In genomic region chr6:88677738-88678137, GRCm38 (mm10) we compare ENCODE assay signal across 27 mouse cellular contexts. TPM values are rescaled to one million over a fixed set of nuclear protein-coding genes. Genes with fewer than 3 reads are reported as not detected.
A peak's percentile ranks its signal among the peaks of the same experiment; 100 is the strongest.
DNase-seq lines count a peak whose midpoint lies in the region; ATAC-seq and TF ChIP-seq lines count a peak whose summit lies in the region.
"Had no signal": no experiment of that assay in that cellular context is flagged by ENCODE, and none has a peak within 500 bp of the region (broad histone marks: within the 10 kb centered on the region; RNA-seq: fewer than 3 reads in every experiment).

No protein-coding gene starts in this region.

- in situ Hi-C loops in CH12.LX (cut with MboI; ENCODE audit: low pct_ligation_motif_present, low pct_unique_long_range_greater_than_20kb, low sequenced_read_pairs) = no loop called here

- H3K4me3 ChIP-seq in kidney, embryonic 16.5 days (ENCODE audit: low read length) = no peak overlapping the region
- no peak overlapping the region for H3K4me3 ChIP-seq in kidney, embryonic 14.5 days (ENCODE audit: low read length)
- no peak overlapping the region for H3K4me3 ChIP-seq in CH12.LX (replicated peaks in 1 of 3; ENCODE audit: low read depth in 2 of 3, low read length in 2 of 3, poor library complexity in 1 of 3)
- no peak overlapping the region for H3K4me3 ChIP-seq in hindbrain, embryonic 12.5 days
- H3K4me3 ChIP-seq: embryonic facial prominence, embryonic 12.5 days; erythroblast, embryonic 14.5 days; forebrain, embryonic 12.5 days; forebrain, embryonic 15.5 days; heart, embryonic 12.5 days; heart, embryonic 15.5 days; hindbrain, embryonic 10.5 days had no signal

- dilution Hi-C loops in CH12.LX (cut with MboI; ENCODE audit: extremely low pct_ligation_motif_present, extremely low pct_unique_long_range_greater_than_20kb, low sequenced_read_pairs) = no loop called here

- H3K27me3 ChIP-seq in kidney, embryonic 16.5 days (ENCODE audit: insufficient read depth, low read length) = no peaks in the 10 kb centered on the region
- H3K27me3 ChIP-seq in kidney, embryonic 14.5 days (ENCODE audit: control insufficient read depth, insufficient read depth, low read length) = no peaks in the 10 kb centered on the region
- no peaks in the 10 kb centered on the region for H3K27me3 ChIP-seq in CH12.LX (replicated peaks)
- no peaks in the 10 kb centered on the region for H3K27me3 ChIP-seq in hindbrain, embryonic 12.5 days
- H3K27me3 ChIP-seq: embryonic facial prominence, embryonic 12.5 days; forebrain, embryonic 12.5 days; forebrain, embryonic 15.5 days; heart, embryonic 12.5 days; heart, embryonic 15.5 days had no signal

- WGBS in kidney, embryonic 16.5 days = 64% methylated on average over 2 of the region's 2 CpGs
- 74% methylated on average over 2 of the region's 2 CpGs for WGBS in kidney, embryonic 14.5 days
- 64% methylated on average over 2 of the region's 2 CpGs for WGBS in hindbrain, embryonic 12.5 days

- H3K9me3 ChIP-seq in kidney, embryonic 16.5 days (ENCODE audit: low read length) = no peaks in the 10 kb centered on the region
- H3K9me3 ChIP-seq in kidney, embryonic 14.5 days (ENCODE audit: control insufficient read depth, low read length) = no peaks in the 10 kb centered on the region
- no peaks in the 10 kb centered on the region for H3K9me3 ChIP-seq in CH12.LX (replicated peaks; ENCODE audit: low read length)
- no peaks in the 10 kb centered on the region for H3K9me3 ChIP-seq in hindbrain, embryonic 12.5 days (replicated peaks)
- H3K9me3 ChIP-seq: embryonic facial prominence, embryonic 12.5 days; forebrain, embryonic 12.5 days; forebrain, embryonic 15.5 days; heart, embryonic 12.5 days; heart, embryonic 15.5 days; hindbrain, embryonic 10.5 days had no signal

- H3K27ac ChIP-seq in kidney, embryonic 16.5 days (ENCODE audit: low read length) = no peak overlapping the region
- no peak overlapping the region for H3K27ac ChIP-seq in kidney, embryonic 14.5 days (ENCODE audit: low read depth, low read length)
- H3K27ac ChIP-seq in CH12.LX (ENCODE audit: insufficient read depth, low read depth) = peak overlapping the region; percentile 88; the same call in 1 of the 2 replicates
- H3K27ac ChIP-seq in hindbrain, embryonic 12.5 days = no peak overlapping the region
- H3K27ac ChIP-seq: embryonic facial prominence, embryonic 12.5 days; forebrain, embryonic 12.5 days; forebrain, embryonic 15.5 days; heart, embryonic 15.5 days; hindbrain, embryonic 10.5 days; hindbrain, embryonic 14.5 days; hindbrain, postnatal 0 days had no signal

- no peak for ATAC-seq in kidney, embryonic 16.5 days (ENCODE audit: low FRiP score, low TSS enrichment)
- ATAC-seq in kidney, embryonic 14.5 days (ENCODE audit: low FRiP score, low TSS enrichment) = no peak
- ATAC-seq in hindbrain, embryonic 12.5 days (ENCODE audit: low FRiP score) = no peak
- ATAC-seq: CD4-positive, CD25-positive, alpha-beta regulatory T cell, adult 4 months; forebrain, embryonic 15.5 days; hindbrain, postnatal 0 days; inflammation-experienced regulatory T-cells, adult 6 months had no signal

- H3K4me2 ChIP-seq in kidney, embryonic 16.5 days (replicated peaks; ENCODE audit: low read depth, low read length) = no peak overlapping the region
- H3K4me2 ChIP-seq in kidney, embryonic 14.5 days (replicated peaks; ENCODE audit: low read depth, low read length) = no peak overlapping the region
- peak overlapping the region; percentile 34; the same call in 1 of the 2 replicates for H3K4me2 ChIP-seq in CH12.LX (ENCODE audit: insufficient read depth, low read depth, poor library complexity, severe bottlenecking)
- no peak overlapping the region for H3K4me2 ChIP-seq in hindbrain, embryonic 12.5 days (replicated peaks)
- H3K4me2 ChIP-seq: embryonic facial prominence, embryonic 12.5 days; forebrain, embryonic 12.5 days; forebrain, embryonic 15.5 days; heart, embryonic 12.5 days; heart, embryonic 15.5 days; hindbrain, embryonic 14.5 days had no signal

- TF ChIP-seq POLR2A in CH12.LX (IDR thresholded peaks at IDR 0.05; ENCODE audit: low read depth, low read length) = no peak

- H3K36me3 ChIP-seq in kidney, embryonic 16.5 days (ENCODE audit: insufficient read depth, low read length) = no peaks in the 10 kb centered on the region
- no peaks in the 10 kb centered on the region for H3K36me3 ChIP-seq in kidney, embryonic 14.5 days (ENCODE audit: control insufficient read depth, insufficient read depth, low read length)
- H3K36me3 ChIP-seq in CH12.LX (replicated peaks in 1 of 2; ENCODE audit: control insufficient read depth in 1 of 2, insufficient read depth in 1 of 2, low read length in 1 of 2) = no peaks in the 10 kb centered on the region
- H3K36me3 ChIP-seq in hindbrain, embryonic 12.5 days = no peaks in the 10 kb centered on the region
- H3K36me3 ChIP-seq: embryonic facial prominence, embryonic 12.5 days; forebrain, embryonic 12.5 days; forebrain, embryonic 15.5 days; heart, embryonic 12.5 days; heart, embryonic 15.5 days; hindbrain, embryonic 10.5 days had no signal

- peak; percentile 23 for DNase-seq in kidney, adult 11 months
- peak; percentile 60 for DNase-seq in kidney, adult 9 months
- DNase-seq in CH12.LX (ENCODE audit: extremely low read depth) = no peak
- DNase-seq in Muller cell, postnatal 12 days (ENCODE audit: inconsistent ontology term) = peak; percentile 81
- no peak for DNase-seq in cerebellum, postnatal 14 days
- DNase-seq: adrenal gland, adult 2 months; adrenal gland, postnatal 14 days; cerebellum, adult 11-12 months; cerebellum, adult 8-10 months; cerebellum, postnatal 10 days; gastrocnemius, postnatal 25 days; heart, postnatal 10 days; heart, postnatal 36 days had no signal

- TF ChIP-seq CTCF in CH12.LX (conservative IDR thresholded peaks at IDR 0.05 in 1 of 2, IDR thresholded peaks at IDR 0.05 in 1 of 2; ENCODE audit: low read depth in 2 of 2, low read length in 2 of 2) = peak in 1 of 2 experiments; percentile 26; a peak in 2 of 4 replicates

- H3K4me1 ChIP-seq in kidney, embryonic 16.5 days (ENCODE audit: insufficient read depth, low read length) = no peaks in the 10 kb centered on the region
- H3K4me1 ChIP-seq in kidney, embryonic 14.5 days (ENCODE audit: control insufficient read depth, insufficient read depth, low read length) = no peaks in the 10 kb centered on the region
- peaks cover 14 to 38% of the 10 kb centered on the region in 2 experiments for H3K4me1 ChIP-seq in CH12.LX (ENCODE audit: control insufficient read depth in 1 of 2, insufficient read depth in 2 of 2)
- H3K4me1 ChIP-seq in hindbrain, embryonic 12.5 days = no peaks in the 10 kb centered on the region
- H3K4me1 ChIP-seq: embryonic facial prominence, embryonic 12.5 days; forebrain, embryonic 12.5 days; heart, embryonic 12.5 days; heart, embryonic 15.5 days; hindbrain, embryonic 10.5 days had no signal

- no peak overlapping the region for H3K9ac ChIP-seq in kidney, embryonic 16.5 days (replicated peaks; ENCODE audit: low read length)
- H3K9ac ChIP-seq in kidney, embryonic 14.5 days (ENCODE audit: low read depth, low read length) = no peak overlapping the region
- peak overlapping the region; percentile 79 for H3K9ac ChIP-seq in CH12.LX (ENCODE audit: insufficient read depth, low read depth)
- H3K9ac ChIP-seq in hindbrain, embryonic 12.5 days = no peak overlapping the region
- H3K9ac ChIP-seq: embryonic facial prominence, embryonic 12.5 days; forebrain, embryonic 12.5 days; forebrain, embryonic 15.5 days; heart, embryonic 12.5 days; heart, embryonic 15.5 days; hindbrain, embryonic 14.5 days had no signal

- TF ChIP-seq RAD21 in CH12.LX (IDR thresholded peaks at IDR 0.05; ENCODE audit: low read depth, low read length) = no peak; the same call in none of the 2 replicates

- no peak; the same call in 1 of the 2 replicates for TF ChIP-seq EP300 in CH12.LX (IDR thresholded peaks at IDR 0.05; ENCODE audit: low read length)

- H3K79me2 ChIP-seq in CH12.LX (replicated peaks; ENCODE audit: control insufficient read depth, extremely low read depth, insufficient read depth, poor library complexity, severe bottlenecking) = no peaks in the 10 kb centered on the region

TF ChIP-seq in CH12.LX, 34 proteins besides CTCF, POLR2A, EP300 and RAD21:
- TF ChIP-seq JUN (IDR thresholded peaks at IDR 0.05; ENCODE audit: insufficient read depth, low read depth, low read length) = no peak
- no peak for TF ChIP-seq BHLHE40 (IDR thresholded peaks at IDR 0.05; ENCODE audit: low read depth, low read length)
- peak; percentile 6; the same call in 1 of the 2 replicates for TF ChIP-seq SIN3A (IDR thresholded peaks at IDR 0.05; ENCODE audit: low read length)
- no peak for TF ChIP-seq MEF2A (IDR thresholded peaks at IDR 0.05; ENCODE audit: borderline replicate concordance, low read depth, low read length)
TF ChIP-seq in CH12.LX: peak in this region for 1.

RNA-seq across cellular contexts. Expression of gene Kbtbd12, which starts 40.0 kb away (rescaled TPM):
- 0.84 TPM in 1 of 2 replicates, not detected in the other for polyA plus RNA-seq in kidney, embryonic 16.5 days (2015; fragmentation: Nextera tagmentation; extraction: Ambion mirVana)
- polyA plus RNA-seq in kidney, embryonic 14.5 days (2014; fragmentation: Nextera tagmentation; extraction: Ambion mirVana) = 0.24 TPM in 1 of 2 replicates, not detected in the other
- total RNA-seq in CH12.LX (2012; rRNA removed) (not detected in 2 replicates), CH12.LX (2014; rRNA removed) (not detected in 2 replicates)
- polyA plus RNA-seq in CH12.LX (2012; ENCODE audit: insufficient read length, low read depth) = not detected in 2 replicates
- polyA plus RNA-seq in hindbrain, embryonic 12.5 days (2016; fragmentation: Nextera tagmentation; extraction: Ambion mirVana) = not detected in 2 replicates
- polyA plus RNA-seq: adrenal gland, adult 2 months; CD4-positive, CD25-positive, alpha-beta regulatory T cell, adult 4 months; embryonic facial prominence, embryonic 12.5 days; erythroblast, embryonic 14.5 days; hindbrain, embryonic 10.5 days; inflammation-experienced regulatory T-cells, adult 6 months had no signal

RNA-seq across cellular contexts. Expression of gene Mgll, which starts 46.5 kb away (rescaled TPM):
- polyA plus RNA-seq in kidney, embryonic 16.5 days (2015; fragmentation: Nextera tagmentation; extraction: Ambion mirVana) = 40.2 and 48.0 TPM in 2 replicates
- 22.8 and 29.9 TPM in 2 replicates for polyA plus RNA-seq in kidney, embryonic 14.5 days (2014; fragmentation: Nextera tagmentation; extraction: Ambion mirVana)
- total RNA-seq in CH12.LX (2012; rRNA removed) (81.1 and 95.6 TPM in 2 replicates), CH12.LX (2014; rRNA removed) (57.7 and 60.8 TPM in 2 replicates)
- 66.6 and 76.5 TPM in 2 replicates for polyA plus RNA-seq in CH12.LX (2012; ENCODE audit: insufficient read length, low read depth)
- 6.5 and 9.7 TPM in 2 replicates for polyA plus RNA-seq in hindbrain, embryonic 12.5 days (2016; fragmentation: Nextera tagmentation; extraction: Ambion mirVana)

Comparison
In these comparisons a context has a peak if more than half of its experiments do, and no peak if none do; other contexts are left out.
1. DNase-seq: peak in kidney, adult 11 months (single experiment), kidney, adult 9 months (single experiment) and Muller cell, postnatal 12 days (single experiment); none in CH12.LX (single experiment) and cerebellum, postnatal 14 days (0 of 2).